9 mouse cellular contexts compared by ENCODE assay signal in genomic region chr6:125476090-125476489, GRCm38 (mm10). TPM values are rescaled to one million over a fixed set of nuclear protein-coding genes. Genes with fewer than 3 reads are reported as not detected.
DNase-seq lines count a peak whose midpoint lies in the region; TF ChIP-seq lines count a peak whose summit lies in the region.
"Had no signal": no experiment of that assay in that cellular context is flagged by ENCODE, and none has a peak within 500 bp of the region (broad histone marks: within the 10 kb centered on the region; RNA-seq: fewer than 3 reads in every experiment).

No protein-coding gene starts in this region.

- TF ChIP-seq POLR2A in cerebellum, adult 2 months (IDR thresholded peaks at IDR 0.05; ENCODE audit: borderline replicate concordance, insufficient read depth, low read length): no peak

- 57% methylated on average over 8 of the region's 8 CpGs for WGBS in cerebellum, adult 2 months

- no peaks in the 10 kb centered on the region for H3K27me3 ChIP-seq in cerebellum, adult 2 months (ENCODE audit: control insufficient read depth, insufficient read depth, low read length)

- intact Hi-C loops in gastrocnemius, adult 2 months (cut with DNase I): loop anchor here (2.0 kb wide), 1 partner anchor 15 kb away; no protein-coding TSS in a partner anchor

- H3K27ac ChIP-seq in gastrocnemius, adult 2 months: peak overlapping the region; percentile 80
- H3K27ac ChIP-seq in cerebellum, adult 2 months (ENCODE audit: insufficient read depth, low read length): no peak overlapping the region

- no peak overlapping the region for H3K4me3 ChIP-seq in gastrocnemius, adult 2 months
- H3K4me3 ChIP-seq in cerebellum, adult 2 months (replicated peaks; ENCODE audit: insufficient read depth, low read depth, low read length): no peak overlapping the region

- peak; percentile 56 for DNase-seq in gastrocnemius, adult 2 months
- no peak for DNase-seq in gastrocnemius, adult 8-10 months (ENCODE audit: low spot score in 2 of 2)
- DNase-seq in urinary bladder, postnatal 14 days (ENCODE audit: low spot score): peak; percentile 57
- DNase-seq in urinary bladder, adult 2 months (ENCODE audit: low spot score): no peak
- DNase-seq in liver: peak; percentile 67
- DNase-seq in right cerebral cortex, postnatal 10 days (ENCODE audit: low spot score in 2 of 2): no peak
- no peak for DNase-seq in B cell, adult 2 months
- no peak for DNase-seq in cerebellum, adult 2 months
- DNase-seq: adrenal gland, adult 8-10 months had no signal

- TF ChIP-seq CTCF in gastrocnemius, adult 2 months (IDR thresholded peaks at IDR 0.05): no peak
- TF ChIP-seq CTCF in cerebellum, adult 2 months (IDR thresholded peaks at IDR 0.05; ENCODE audit: borderline replicate concordance, insufficient read depth, low read depth, low read length): no peak

- no peaks in the 10 kb centered on the region for H3K4me1 ChIP-seq in cerebellum, adult 2 months (ENCODE audit: control insufficient read depth, insufficient read depth, low read length)

RNA-seq across cellular contexts. Expression of gene Cd9, which starts 18.5 kb away (rescaled TPM):
- 10 to 100 TPM; 19.1 to 30.7 TPM for total RNA-seq in gastrocnemius, adult 2 months (2021)
- total RNA-seq in gastrocnemius, adult 8-10 months (2022): 10 to 100 TPM; 10.5 to 19.3 (median 15.0) TPM
- polyA plus RNA-seq in urinary bladder, adult 2 months (2012; rRNA removed): 683 and 894 TPM in 2 replicates
- 91.2 and 96.9 TPM in 2 replicates for polyA plus RNA-seq in cerebellum, adult 2 months (2012; rRNA removed)

Comparison
In these comparisons a context has a peak if more than half of its experiments do, and no peak if none do; other contexts are left out.
1. DNase-seq: peak in gastrocnemius, adult 2 months (single experiment), urinary bladder, postnatal 14 days (single experiment) and liver (single experiment); none in gastrocnemius, adult 8-10 months (0 of 2), urinary bladder, adult 2 months (single experiment), right cerebral cortex, postnatal 10 days (0 of 2), B cell, adult 2 months (0 of 2) and cerebellum, adult 2 months (0 of 2).